Mouse (Mus musculus) lung, postnatal 0 days (tissue): ENCODE results near the gene Galnt16.

ENCODE experiments used
- CTCF ChIP-seq: IDR thresholded peaks from 2 replicates; pipeline ENCODE4 v1.5.1; 2016; ENCODE audit warnings: antibody characterized with exemption, mild to moderate bottlenecking
- EP300 ChIP-seq: IDR thresholded peaks from 2 replicates; pipeline ENCODE4 v1.6.1; 2016; ENCODE audit warnings: antibody characterized with exemption, mild to moderate bottlenecking, control low read depth

DNA sequence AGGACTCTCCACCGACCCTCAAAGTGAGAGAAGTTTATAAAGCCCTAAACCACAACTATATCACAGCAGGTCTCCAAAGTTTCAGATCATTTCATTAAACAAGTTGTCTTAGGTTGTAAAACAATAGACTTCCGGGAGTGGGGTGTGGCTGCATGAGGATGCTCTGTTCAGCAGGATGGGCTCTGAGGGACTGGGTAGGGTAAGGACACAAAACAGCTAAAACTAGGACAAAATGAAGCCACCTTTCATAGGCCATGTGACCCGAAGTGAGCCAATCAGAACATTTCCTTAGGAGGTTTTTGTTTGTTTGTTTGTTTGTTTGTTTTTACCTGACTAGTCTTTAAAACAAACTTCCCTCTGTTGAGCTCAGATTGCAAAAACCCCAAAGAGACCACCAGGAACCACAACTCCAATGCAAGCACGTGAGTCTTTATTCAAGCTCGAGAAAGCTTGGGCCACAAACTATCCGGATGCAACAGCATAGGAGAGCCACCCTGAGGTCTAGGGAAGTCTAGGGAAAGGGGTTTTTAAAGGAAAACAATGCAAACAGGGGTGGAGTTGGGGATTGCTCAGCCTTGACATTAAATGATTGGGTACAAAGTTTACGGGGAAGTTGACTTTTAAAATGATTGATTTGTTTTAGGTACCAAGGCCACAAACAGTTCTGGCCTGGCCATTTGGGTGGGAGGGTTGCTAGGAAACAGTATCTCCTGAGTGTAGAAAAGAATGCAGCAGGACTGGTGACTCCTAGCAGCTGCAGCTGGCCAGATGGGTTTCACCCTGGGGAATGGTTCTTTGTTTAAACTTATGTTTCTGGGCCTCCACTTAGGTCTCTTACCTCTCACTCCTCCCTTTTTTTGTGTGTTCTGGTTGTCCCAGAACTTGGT lies 97.5 kb downstream of the Galnt16 start:
- no peak for TF ChIP-seq CTCF
- no peak for TF ChIP-seq EP300
